Mouse (Mus musculus) MEL (cell line): ENCODE data around the gene Gtpbp2. TPM values are rescaled to one million over a fixed set of nuclear protein-coding genes. Genes with fewer than 3 reads are reported as not detected.
A peak's percentile ranks its signal among the peaks of the same experiment; 100 is the strongest.

Source experiments
- DNase-seq: peaks from one replicate; pipeline ENCODE4 v3.0.0; 2011; ENCODE audit warnings: low read depth, low spot score
- H3K27ac ChIP-seq: 2 replicates; pipeline ENCODE4 v1.5.1; 2012; ENCODE audit warnings: low read depth, mild to moderate bottlenecking, control low read depth, low read length, moderate library complexity; ENCODE audit not compliant: control insufficient read depth
- H3K27me3 ChIP-seq, 2 experiments: fragments of 150-350 bp in 1 of 2; sonication (generic) in 1 of 2; 2 replicates each; pipeline ENCODE4 v1.6.1; 2012; ENCODE audit warnings: low read length in 2 of 2, mild to moderate bottlenecking in 2 of 2, improper control_type of control experiment in 1 of 2, moderate library complexity in 1 of 2; ENCODE audit not compliant: insufficient read depth in 2 of 2, control insufficient read depth in 1 of 2
- H3K36me3 ChIP-seq, 2 experiments: 2 replicates each; pipeline ENCODE4 v1.6.1; 2012 to 2014; ENCODE audit warnings: low read length in 2 of 2, improper control_type of control experiment in 1 of 2, inconsistent platforms in 1 of 2, mild to moderate bottlenecking in 1 of 2; ENCODE audit not compliant: insufficient read depth in 2 of 2, control insufficient read depth in 1 of 2
- H3K4me1 ChIP-seq, 2 experiments: fragments of 150-350 bp in 1 of 2; sonication (generic) in 1 of 2; 2 replicates each; pipeline ENCODE4 v1.6.1; 2012; ENCODE audit warnings: low read length in 2 of 2, improper control_type of control experiment in 1 of 2, mild to moderate bottlenecking in 1 of 2; ENCODE audit not compliant: insufficient read depth in 2 of 2, control insufficient read depth in 1 of 2
- H3K4me3 ChIP-seq, 2 experiments: fragments of 150-350 bp in 1 of 2; sonication (generic) in 1 of 2; 2 replicates each; pipeline ENCODE4 v1.5.1; 2012; ENCODE audit warnings: low read depth in 2 of 2, low read length in 2 of 2, mild to moderate bottlenecking in 2 of 2, moderate library complexity in 2 of 2, control low read depth in 1 of 2, improper control_type of control experiment in 1 of 2; ENCODE audit not compliant: control insufficient read depth in 1 of 2, insufficient read depth in 1 of 2
- H3K79me2 ChIP-seq: 2 replicates; pipeline ENCODE4 v1.6.1; 2012; ENCODE audit warnings: mild to moderate bottlenecking, low read length, moderate library complexity; ENCODE audit not compliant: control insufficient read depth, poor library complexity, insufficient read depth
- H3K9ac ChIP-seq: 2 replicates; pipeline ENCODE4 v1.6.1; 2012; ENCODE audit warnings: low read depth, mild to moderate bottlenecking, control low read depth, low read length, moderate library complexity; ENCODE audit not compliant: control insufficient read depth, poor library complexity, severe bottlenecking
- H3K9me3 ChIP-seq: fragments of 150-350 bp; sonication (generic); replicated peaks from 2 replicates; pipeline ENCODE4 v1.6.1; 2012; ENCODE audit warnings: mild to moderate bottlenecking, low read length, improper control_type of control experiment, moderate library complexity; ENCODE audit not compliant: insufficient read depth
- BHLHE40 ChIP-seq: IDR thresholded peaks from 2 replicates; pipeline ENCODE4 v1.6.1; 2012; ENCODE audit warnings: low read depth, mild to moderate bottlenecking, inconsistent platforms, low read length, improper control_type of control experiment, borderline replicate concordance
- CHD2 ChIP-seq: IDR thresholded peaks from 2 replicates; pipeline ENCODE4 v1.6.1; 2011; ENCODE audit warnings: low read length, improper control_type of control experiment
- GABPA ChIP-seq: IDR thresholded peaks from 2 replicates; pipeline ENCODE4 v1.6.1; 2012; ENCODE audit warnings: low read depth, mild to moderate bottlenecking, inconsistent platforms, low read length, improper control_type of control experiment, moderate library complexity
- GATA1 ChIP-seq: IDR thresholded peaks from 2 replicates; pipeline ENCODE4 v1.6.1; 2011; ENCODE audit warnings: low read depth, low read length, improper control_type of control experiment
- HCFC1 ChIP-seq: IDR thresholded peaks from 2 replicates; pipeline ENCODE4 v1.6.1; 2012; ENCODE audit warnings: low read depth, mild to moderate bottlenecking, inconsistent platforms, low read length, improper control_type of control experiment, moderate library complexity
- MAX ChIP-seq: IDR thresholded peaks from 2 replicates; pipeline ENCODE4 v1.6.1; 2011; ENCODE audit warnings: low read length, improper control_type of control experiment
- MXI1 ChIP-seq: IDR thresholded peaks from 2 replicates; pipeline ENCODE4 v1.6.1; 2011; ENCODE audit warnings: mild to moderate bottlenecking, low read depth, low read length, improper control_type of control experiment
- MYC ChIP-seq: IDR thresholded peaks from 2 replicates; pipeline ENCODE4 v1.6.1; 2011; ENCODE audit warnings: low read depth, mild to moderate bottlenecking, low read length, improper control_type of control experiment, moderate library complexity
- POLR2A ChIP-seq, 2 experiments: IDR thresholded peaks; 2 replicates each; pipeline ENCODE4 v1.6.1; 2011 to 2012; ENCODE audit warnings: low read length in 2 of 2, mild to moderate bottlenecking in 2 of 2, control low read depth in 1 of 2, improper control_type of control experiment in 1 of 2, low read depth in 1 of 2, moderate library complexity in 1 of 2; ENCODE audit not compliant: control insufficient read depth in 1 of 2, insufficient read depth in 1 of 2, poor library complexity in 1 of 2
- POLR2AphosphoS2 ChIP-seq: IDR thresholded peaks from 2 replicates; pipeline ENCODE4 v1.6.1; 2011; ENCODE audit warnings: low read length, improper control_type of control experiment
- SMC3 ChIP-seq: IDR thresholded peaks from 2 replicates; pipeline ENCODE4 v1.6.1; 2011; ENCODE audit warnings: low read depth, low read length, improper control_type of control experiment
- TCF12 ChIP-seq: IDR thresholded peaks from 2 replicates; pipeline ENCODE4 v1.6.1; 2014; ENCODE audit warnings: low read depth, mild to moderate bottlenecking, inconsistent platforms, low read length, improper control_type of control experiment, moderate library complexity
- UBTF ChIP-seq: IDR thresholded peaks from 2 replicates; pipeline ENCODE4 v1.6.1; 2012; ENCODE audit warnings: low read depth, mild to moderate bottlenecking, inconsistent platforms, low read length, improper control_type of control experiment, moderate library complexity, borderline replicate concordance; ENCODE audit not compliant: insufficient read depth
- USF1 ChIP-seq: IDR thresholded peaks from 2 replicates; pipeline ENCODE4 v1.6.1; 2014; ENCODE audit warnings: low read depth, mild to moderate bottlenecking, inconsistent platforms, low read length, improper control_type of control experiment, moderate library complexity
- ZC3H11A ChIP-seq: IDR thresholded peaks from 2 replicates; pipeline ENCODE4 v1.6.1; 2012; ENCODE audit warnings: low read depth, mild to moderate bottlenecking, inconsistent platforms, low read length, improper control_type of control experiment
- polyA plus RNA-seq, 2 experiments: library from polyadenylated mRNA; stranded (reverse) in 1 of 2; unstranded in 1 of 2; fragments of >175 nt in 1 of 2; fragments of >200 nt in 1 of 2; gene quantifications; 2 replicates each; pipeline versions ENCODE4 v1.2.1 to v1.2.4; 2012; ENCODE audit warnings: low replicate concordance in 2 of 2, low read depth in 1 of 2; ENCODE audit not compliant: insufficient read length in 2 of 2, insufficient read depth in 1 of 2, missing spikeins in 1 of 2
- total RNA-seq: library from RNA; depleted of rRNA; stranded (reverse); fragments of 300-350 nt; gene quantifications from 2 replicates; pipeline ENCODE4 v1.2.3, GENCODE M21; 2012

Gene Gtpbp2
- total and polyA plus RNA-seq, 3 experiments = 18.1 to 46.7 TPM; not detected in 1

- no peak overlapping the region for H3K27ac ChIP-seq
- H3K79me2 ChIP-seq = no peaks in the 10 kb centered on the region
- H3K36me3 ChIP-seq = peaks cover 0 to 6% of the 10 kb centered on the region in 2 experiments; a peak in 3 of 4 replicates
- TF ChIP-seq MXI1 = no peak
- no peak for TF ChIP-seq ZC3H11A
- TF ChIP-seq MAX = no peak
- TF ChIP-seq GABPA = no peak
- no peak for TF ChIP-seq GATA1
- TF ChIP-seq HCFC1 = no peak
- TF ChIP-seq CHD2 = no peak
- no peak for TF ChIP-seq POLR2AphosphoS2
- TF ChIP-seq POLR2A (IDR thresholded peaks at IDR 0.05; ENCODE audit: control insufficient read depth in 1 of 2, insufficient read depth in 1 of 2, low read depth in 1 of 2, low read length in 2 of 2, poor library complexity in 1 of 2) = no peak
- TF ChIP-seq BHLHE40 = no peak
- TF ChIP-seq SMC3 = no peak
- TF ChIP-seq MYC = no peak
- H3K4me3 ChIP-seq = no peak overlapping the region
- no peak for DNase-seq
- peaks cover 2 to 10% of the 10 kb centered on the region in 2 experiments; a peak in 3 of 4 replicates for H3K4me1 ChIP-seq
- no peaks in the 10 kb centered on the region for H3K9me3 ChIP-seq
- H3K27me3 ChIP-seq = no peaks in the 10 kb centered on the region
- H3K9ac ChIP-seq = no peak overlapping the region
Measured at GRCm38 (mm10) chr17:46127814-46128493, 32.9 kb upstream of the Gtpbp2 start.

- Histone ChIP-seq H3K27me3 (no peaks in the 10 kb centered on the region), H3K36me3 (peaks cover 0 to 6% of the 10 kb centered on the region in 2 experiments; a peak in 3 of 4 replicates), H3K9me3 (no peaks in the 10 kb centered on the region)
Measured at GRCm38 (mm10) chr17:46129741-46130498, 30.9 kb upstream of the Gtpbp2 start.

More at GRCm38 (mm10) chr17:46129741-46130498, 30.9 kb upstream of the Gtpbp2 start:
- DNase-seq = no peak
- no peak for TF ChIP-seq USF1
- no peak for TF ChIP-seq MXI1
- TF ChIP-seq POLR2AphosphoS2 = 0 out of 2 replicates have a peak, but pooled peaks have one; percentile 8
- TF ChIP-seq CHD2 = no peak
- no peak for TF ChIP-seq UBTF
- no peak for TF ChIP-seq TCF12
- no peak overlapping the region for H3K9ac ChIP-seq
- no peak overlapping the region for H3K4me3 ChIP-seq
- no peaks in the 10 kb centered on the region for H3K79me2 ChIP-seq
- peaks cover 2 to 13% of the 10 kb centered on the region in 2 experiments; a peak in 3 of 4 replicates for H3K4me1 ChIP-seq
- H3K27ac ChIP-seq = no peak overlapping the region
